8 mouse cellular contexts compared by ENCODE assay signal in genomic region chr2:91444286-91444892, GRCm38 (mm10). TPM values are rescaled to one million over a fixed set of nuclear protein-coding genes. Genes with fewer than 3 reads are reported as not detected.
DNase-seq lines count a peak whose midpoint lies in the region; ATAC-seq and TF ChIP-seq lines count a peak whose summit lies in the region.

1110051M20Rik (minus strand) TSS chr2:91444704.

- H3K36me3 ChIP-seq in G1E (replicated peaks) = no peaks in the 10 kb centered on the region
- H3K36me3 ChIP-seq in forebrain, embryonic 15.5 days = no peaks in the 10 kb centered on the region
- no peaks in the 10 kb centered on the region for H3K36me3 ChIP-seq in liver, postnatal 0 days (replicated peaks; ENCODE audit: insufficient read depth, low read length)
- H3K36me3 ChIP-seq in neural tube, embryonic 13.5 days = no peaks in the 10 kb centered on the region

- H3K4me1 ChIP-seq in G1E (ENCODE audit: insufficient read depth, low read depth, low read length) = no peaks in the 10 kb centered on the region
- H3K4me1 ChIP-seq in forebrain, embryonic 15.5 days = peaks cover 17% of the 10 kb centered on the region
- peaks cover 6% of the 10 kb centered on the region for H3K4me1 ChIP-seq in liver, postnatal 0 days (ENCODE audit: insufficient read depth)
- H3K4me1 ChIP-seq in neural tube, embryonic 13.5 days (replicated peaks) = peaks cover 15% of the 10 kb centered on the region

- 0 out of 2 replicates have a peak, but pooled peaks cover 2% of the 10 kb centered on the region for H3K9me3 ChIP-seq in G1E (replicated peaks)
- no peaks in the 10 kb centered on the region for H3K9me3 ChIP-seq in forebrain, embryonic 15.5 days
- H3K9me3 ChIP-seq in liver, postnatal 0 days (ENCODE audit: low read length) = no peaks in the 10 kb centered on the region
- H3K9me3 ChIP-seq in neural tube, embryonic 13.5 days = peaks cover 2% of the 10 kb centered on the region; the same call in 1 of the 2 replicates

- WGBS in forebrain, embryonic 15.5 days = under 1% methylated on average over 19 of the region's 19 CpGs
- 3% methylated on average over 19 of the region's 19 CpGs for WGBS in liver, postnatal 0 days (ENCODE audit: insufficient replicate concordance)
- 1% methylated on average over 19 of the region's 19 CpGs for WGBS in neural tube, embryonic 13.5 days

- H3K4me3 ChIP-seq in G1E (ENCODE audit: low read depth, low read length) = peak within 1 kb of the TSS; percentile 25; the same call in 1 of the 2 replicates
- H3K4me3 ChIP-seq in forebrain, embryonic 15.5 days = peak within 1 kb of the TSS; percentile 51
- peak within 1 kb of the TSS; percentile 59 for H3K4me3 ChIP-seq in liver, postnatal 0 days (ENCODE audit: low read depth, low read length)
- H3K4me3 ChIP-seq in neural tube, embryonic 13.5 days = peak within 1 kb of the TSS; percentile 68

- peak within 1 kb of the TSS; percentile 51 for H3K4me2 ChIP-seq in forebrain, embryonic 15.5 days (replicated peaks)
- peak within 1 kb of the TSS; percentile 79 for H3K4me2 ChIP-seq in liver, postnatal 0 days (ENCODE audit: low read depth, low read length)
- peak within 1 kb of the TSS; percentile 56 for H3K4me2 ChIP-seq in neural tube, embryonic 13.5 days

- peak within 1 kb of the TSS; percentile 43 for H3K9ac ChIP-seq in forebrain, embryonic 15.5 days (replicated peaks)
- H3K9ac ChIP-seq in liver, postnatal 0 days (replicated peaks) = peak within 1 kb of the TSS; percentile 26; the same call in 1 of the 2 replicates
- H3K9ac ChIP-seq in neural tube, embryonic 13.5 days = peak within 1 kb of the TSS; percentile 76

- no peak for DNase-seq in G1E (ENCODE audit: low spot score)
- DNase-seq in cerebellum, adult 11-12 months = peak; percentile 85
- peak; percentile 84 to 90 for DNase-seq in heart, postnatal 14 days
- DNase-seq in layer of hippocampus, adult 11-12 months (ENCODE audit: low spot score) = peak; percentile 90
- peak; percentile 87 for DNase-seq in liver, postnatal 0 days
- DNase-seq in telencephalon, adult 2 months (ENCODE audit: low read depth, low spot score) = peak; percentile 93

- TF ChIP-seq EP300 in liver, postnatal 0 days (IDR thresholded peaks at IDR 0.05; ENCODE audit: low read depth) = no peak

- H3K27ac ChIP-seq in forebrain, embryonic 15.5 days (replicated peaks) = peak within 1 kb of the TSS; percentile 76
- H3K27ac ChIP-seq in liver, postnatal 0 days (ENCODE audit: low read depth) = no peak within 1 kb of the TSS
- H3K27ac ChIP-seq in neural tube, embryonic 13.5 days (replicated peaks) = peak within 1 kb of the TSS; percentile 86

- no peak for TF ChIP-seq CTCF in G1E (IDR thresholded peaks at IDR 0.05; ENCODE audit: low read depth, low read length)
- no peak for TF ChIP-seq CTCF in liver, postnatal 0 days (IDR thresholded peaks at IDR 0.05; ENCODE audit: low read depth)

- intact Hi-C loops in heart, postnatal 14 days (cut with DNase I) = loop anchor here (5.0 kb wide), 1 partner anchor 142 kb away; no protein-coding TSS in a partner anchor

- H3K27me3 ChIP-seq in G1E (ENCODE audit: insufficient read depth, low read length) = peaks cover 19% of the 10 kb centered on the region
- no peaks in the 10 kb centered on the region for H3K27me3 ChIP-seq in forebrain, embryonic 15.5 days
- H3K27me3 ChIP-seq in liver, postnatal 0 days (ENCODE audit: insufficient read depth, low read length) = no peaks in the 10 kb centered on the region
- H3K27me3 ChIP-seq in neural tube, embryonic 13.5 days = no peaks in the 10 kb centered on the region

- no peak for ATAC-seq in G1E (ENCODE audit: extremely low read depth, insufficient number of reproducible peaks, low FRiP score, poor library complexity, severe bottlenecking)
- peak; percentile 98 for ATAC-seq in forebrain, embryonic 15.5 days (replicated peaks)
- ATAC-seq in liver, postnatal 0 days = peak; percentile 97
- ATAC-seq in neural tube, embryonic 13.5 days (ENCODE audit: low read depth) = peak; percentile 96

RNA-seq across cellular contexts. Expression of gene 1110051M20Rik, which starts in this region (rescaled TPM):
- total RNA-seq in G1E (2014; fragmentation: Nextera tagmentation) (not detected in 2 replicates), G1E (2017) (0.58 and 0.76 TPM in 2 replicates)
- polyA plus RNA-seq in G1E (2012) = 0.05 TPM in 1 of 2 replicates, not detected in the other
- 159 and 168 TPM in 2 replicates for polyA plus RNA-seq in forebrain, embryonic 15.5 days (2015; fragmentation: Nextera tagmentation; extraction: Ambion mirVana)
- 10 to 100 TPM; 10.5 to 12.0 TPM for total RNA-seq in heart, postnatal 14 days (2021)
- polyA plus RNA-seq in liver, postnatal 0 days (2015; fragmentation: Nextera tagmentation; extraction: Ambion mirVana) = 4.1 and 5.5 TPM in 2 replicates
- polyA plus RNA-seq in neural tube, embryonic 13.5 days (2015; fragmentation: Nextera tagmentation; extraction: Ambion mirVana) = 124 and 130 TPM in 2 replicates

Comparison
In these comparisons a context has a peak if more than half of its experiments do, and no peak if none do; other contexts are left out.
1. RNA of gene 1110051M20Rik (total RNA-seq): 10.5 to 12.0 TPM in heart, postnatal 14 days; 0.58 to 0.76 TPM in G1E; every median in the first group is over 4 times any median in the second.
2. RNA of gene 1110051M20Rik (polyA plus RNA-seq): 159 to 168 TPM in forebrain, embryonic 15.5 days and 124 to 130 TPM in neural tube, embryonic 13.5 days; 4.1 to 5.5 TPM in liver, postnatal 0 days and 0.05 TPM in G1E; every median in the first group is over 10 times any median in the second.
3. H3K9ac ChIP-seq: peak in every context shown above with its lines; median percentile 76 in neural tube, embryonic 13.5 days; 43 in forebrain, embryonic 15.5 days; 26 in liver, postnatal 0 days.
4. Peak in every context shown above with its lines, with median percentiles within 50 percentile points of each other: H3K4me3 ChIP-seq and H3K4me2 ChIP-seq.